Mouse (Mus musculus): ENCODE data around the gene Agxt2.
A peak's percentile ranks its signal among the peaks of the same experiment; 100 is the strongest.

Gene Agxt2

GRCm38 (mm10) chr15:10358039-10358948 is at the start of gene Agxt2:
TSS of gene Agxt2 (plus strand) at chr15:10358532.
- DNase-seq (ENCODE audit: extremely low spot score, low spot score), result no peak

- DNase-seq (ENCODE audit: extremely low spot score, low spot score), result no peak
Measured at GRCm38 (mm10) chr15:10311826-10312225, 46.5 kb upstream of the Agxt2 start.

DNA sequence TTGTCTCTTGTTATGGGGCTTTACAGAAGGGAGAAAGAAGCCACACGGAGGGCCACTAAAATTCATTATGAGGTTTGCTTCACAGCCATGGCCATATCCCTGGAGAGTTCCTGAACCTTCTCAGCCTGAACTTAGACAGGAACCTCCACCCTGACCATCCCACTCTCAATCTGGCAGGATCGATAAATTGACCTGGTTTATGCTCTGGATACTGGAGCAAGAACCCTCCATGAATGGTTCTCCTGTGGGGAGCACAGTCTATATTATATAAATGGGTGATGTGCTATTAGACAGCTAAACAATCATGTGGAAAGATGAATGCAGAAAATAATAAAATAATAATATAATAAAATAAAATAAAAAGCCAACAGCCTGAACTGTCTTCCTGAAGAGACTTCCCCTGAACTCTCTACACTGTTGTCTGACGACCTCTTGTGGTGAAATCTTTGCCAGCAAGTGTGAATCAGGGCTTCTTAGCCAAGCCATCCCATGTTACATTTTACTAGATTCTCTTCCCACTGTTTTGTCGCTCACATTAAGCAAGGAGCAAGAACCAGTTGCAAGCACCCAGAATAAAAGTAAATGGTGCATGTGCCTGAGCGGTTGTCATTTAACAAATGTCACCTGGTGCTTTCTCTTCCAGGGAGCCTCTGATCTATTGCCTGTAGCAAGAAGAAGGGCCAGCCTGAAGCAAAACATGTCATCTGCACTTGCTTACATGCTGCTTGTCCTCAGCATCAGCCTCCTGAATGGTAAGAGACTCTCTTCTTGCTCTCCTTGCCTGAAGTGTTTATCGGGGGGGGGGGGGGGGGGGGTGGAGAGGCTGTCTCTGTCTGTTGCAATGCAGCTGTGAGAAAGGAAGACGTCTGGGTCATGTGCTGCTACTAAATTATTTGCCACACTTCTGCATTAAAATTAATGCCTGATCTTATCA is 44.5 kb upstream of the Agxt2 start:
- DNase-seq (ENCODE audit: extremely low spot score, low spot score), result peak; percentile 16

DNA sequence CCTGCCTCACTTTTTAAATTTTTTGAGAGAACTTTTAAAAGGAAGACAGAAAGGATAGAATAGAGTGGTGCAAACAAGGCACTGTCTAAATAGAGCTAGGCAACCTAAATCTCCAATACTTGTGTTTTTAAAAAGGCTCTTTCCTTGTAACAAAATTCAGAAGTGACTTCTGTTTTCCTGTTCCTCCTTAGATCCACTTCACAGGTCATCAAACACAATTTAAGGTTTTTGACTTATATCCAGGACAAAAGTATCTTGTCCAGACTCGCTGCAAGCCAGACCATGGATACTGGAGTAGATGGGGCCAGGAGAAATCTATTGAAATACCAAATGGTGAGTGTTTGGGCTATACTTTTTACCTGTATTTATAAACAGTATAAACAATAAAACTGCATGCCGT is 33.3 kb upstream of the Agxt2 start, which contains the start of gene Gm21973:
TSS of gene Gm21973 (plus strand) at position 301 of the 400 bp plus-strand sequence.
- DNase-seq (ENCODE audit: extremely low spot score, low spot score), result no peak

DNA sequence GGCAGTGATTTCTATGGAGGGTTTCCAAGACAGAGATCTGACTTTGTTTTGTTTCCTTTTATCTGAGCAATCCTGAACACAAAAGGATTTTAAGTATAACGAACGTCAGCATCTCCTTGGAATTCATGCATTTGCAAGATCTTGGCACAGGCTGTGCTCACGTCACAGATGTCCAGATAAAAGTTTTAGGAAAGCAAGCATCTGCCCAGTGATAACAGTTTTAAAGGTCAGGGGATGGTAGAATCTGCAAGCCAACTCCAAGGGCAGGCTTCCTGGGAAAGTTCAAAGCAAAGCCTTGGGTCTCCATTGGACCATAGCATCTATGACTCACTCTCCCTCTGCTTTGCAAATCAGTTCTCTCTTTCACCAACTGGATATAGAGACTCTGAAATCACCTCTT is 27.7 kb upstream of the Agxt2 start:
- no peak for DNase-seq (ENCODE audit: extremely low spot score, low spot score)

- no peak for DNase-seq (ENCODE audit: extremely low spot score, low spot score)
Measured at GRCm38 (mm10) chr15:10332566-10332965, 25.8 kb upstream of the Agxt2 start.

DNA sequence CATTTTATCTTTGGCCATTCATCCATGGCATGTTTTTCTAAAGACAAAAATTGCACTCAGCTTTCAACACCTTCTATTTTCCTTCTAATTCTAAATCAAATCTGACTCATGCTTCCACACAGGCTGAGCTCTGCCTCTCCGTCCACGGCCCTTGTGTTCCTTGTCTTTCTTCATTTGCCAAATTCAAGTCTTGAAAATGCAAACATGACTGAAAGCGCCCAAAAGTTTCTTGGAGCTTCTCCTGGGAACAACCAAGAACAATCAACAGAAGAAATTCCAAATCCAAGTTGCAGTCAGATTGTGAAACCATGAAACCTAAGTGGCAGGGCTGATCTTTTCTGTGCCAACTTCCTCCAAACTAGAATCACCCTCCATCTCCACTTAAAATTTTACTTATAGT is 19.7 kb upstream of the Agxt2 start:
- DNase-seq (ENCODE audit: extremely low spot score, low spot score), result no peak

DNA sequence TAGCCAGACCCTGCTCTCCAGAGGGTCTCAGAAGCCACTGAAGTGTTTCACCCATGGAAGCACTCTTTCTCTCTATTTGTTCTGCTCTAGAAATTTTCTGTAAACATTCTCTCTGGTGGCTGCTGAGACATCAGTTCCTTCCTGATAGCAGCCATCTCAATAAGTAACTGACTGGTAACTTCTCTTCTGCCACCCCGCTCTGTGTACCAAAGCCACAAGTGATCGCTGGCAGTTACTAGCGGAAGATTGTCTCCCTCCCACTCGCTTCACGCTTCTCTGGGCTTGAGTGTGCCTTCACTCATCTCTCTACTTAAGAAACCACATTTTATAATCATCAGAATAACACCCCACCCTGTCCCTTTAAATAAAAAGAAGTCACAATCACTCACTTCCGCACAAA is 11.3 kb upstream of the Agxt2 start:
- no peak for DNase-seq (ENCODE audit: extremely low spot score, low spot score)

GRCm38 (mm10) chr15:10366331-10366730 is 8.0 kb downstream of the Agxt2 start:
- DNase-seq (ENCODE audit: extremely low spot score, low spot score), result no peak

DNA sequence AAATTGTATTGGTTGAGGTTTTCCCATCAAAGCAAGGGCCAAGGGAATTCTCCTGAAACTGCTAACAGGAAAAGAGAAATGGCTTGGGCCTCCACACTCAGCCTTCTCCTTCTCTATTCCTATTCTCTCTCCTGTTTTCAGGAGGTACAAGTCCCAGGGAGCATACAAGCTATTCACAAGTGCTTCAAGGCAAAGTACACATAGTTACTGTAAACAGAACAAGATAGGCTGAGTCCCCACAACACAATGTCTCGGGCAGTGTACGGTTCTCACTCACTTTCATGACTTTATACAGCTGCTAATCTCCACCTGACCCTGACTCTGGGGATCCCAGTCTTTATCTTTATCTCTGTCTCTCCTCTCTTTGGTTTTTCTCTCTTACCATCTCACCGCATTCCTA is 17.1 kb downstream of the Agxt2 start:
- DNase-seq (ENCODE audit: extremely low spot score, low spot score), result no peak

- no peak for DNase-seq (ENCODE audit: extremely low spot score, low spot score)
Measured at GRCm38 (mm10) chr15:10378338-10378959, 20.1 kb downstream of the Agxt2 start.

DNA sequence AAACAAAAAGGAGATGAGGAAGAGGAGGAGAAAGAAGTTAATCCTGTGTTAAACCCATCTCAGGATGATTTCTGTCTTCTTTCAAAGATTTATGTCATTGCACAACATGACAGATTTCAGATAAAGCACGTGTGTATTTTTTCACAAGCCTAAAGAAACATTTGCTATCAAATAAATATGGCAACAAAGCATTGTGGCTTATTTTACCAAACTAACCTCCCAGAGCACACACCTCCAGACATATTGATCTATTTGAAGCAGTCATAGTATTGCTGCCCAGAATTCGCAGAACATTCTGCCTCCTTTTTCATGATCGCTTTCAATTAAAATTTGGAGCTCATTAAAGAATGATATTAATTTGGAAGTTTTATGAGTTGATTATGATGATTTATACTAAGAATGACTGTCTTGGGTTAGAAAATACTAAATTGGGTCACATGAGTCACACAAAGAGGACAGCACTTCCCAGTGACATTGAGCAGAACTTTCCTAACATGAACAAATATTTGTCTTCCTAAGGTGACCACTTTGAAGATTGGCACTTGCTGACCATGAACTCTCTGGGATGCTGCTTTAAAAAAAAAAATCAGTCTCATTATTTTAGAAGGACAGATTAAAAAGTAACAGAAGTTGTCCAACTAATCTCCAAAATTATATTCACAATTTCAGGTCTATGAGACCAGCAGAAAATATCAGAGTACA is 21.6 kb downstream of the Agxt2 start:
- no peak for DNase-seq (ENCODE audit: extremely low spot score, low spot score)

GRCm38 (mm10) chr15:10387263-10387662 is 28.9 kb downstream of the Agxt2 start:
- no peak for DNase-seq (ENCODE audit: extremely low spot score, low spot score)

- no peak for DNase-seq (ENCODE audit: extremely low spot score, low spot score)
Measured at GRCm38 (mm10) chr15:10399795-10400194, 41.5 kb downstream of the Agxt2 start.

DNA sequence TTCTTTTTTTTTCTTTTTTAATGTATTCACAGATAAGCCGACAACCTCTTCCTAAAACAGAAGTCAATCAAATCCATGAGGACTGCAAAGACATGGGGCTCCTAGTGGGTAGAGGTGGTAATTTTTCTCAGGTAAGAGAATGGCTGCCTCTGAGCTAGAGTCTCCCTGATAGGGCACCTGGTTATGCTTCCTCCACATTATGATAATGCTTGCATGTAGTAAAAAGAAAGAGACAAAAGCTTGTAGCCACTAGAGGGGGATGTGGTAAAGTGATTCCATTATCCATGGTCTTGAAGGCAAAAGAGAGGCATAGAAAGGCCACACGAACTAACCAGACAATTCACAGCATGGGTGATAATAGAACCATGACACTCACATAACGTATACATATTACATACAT is 42.1 kb downstream of the Agxt2 start:
- DNase-seq (ENCODE audit: extremely low spot score, low spot score), result no peak

DNA sequence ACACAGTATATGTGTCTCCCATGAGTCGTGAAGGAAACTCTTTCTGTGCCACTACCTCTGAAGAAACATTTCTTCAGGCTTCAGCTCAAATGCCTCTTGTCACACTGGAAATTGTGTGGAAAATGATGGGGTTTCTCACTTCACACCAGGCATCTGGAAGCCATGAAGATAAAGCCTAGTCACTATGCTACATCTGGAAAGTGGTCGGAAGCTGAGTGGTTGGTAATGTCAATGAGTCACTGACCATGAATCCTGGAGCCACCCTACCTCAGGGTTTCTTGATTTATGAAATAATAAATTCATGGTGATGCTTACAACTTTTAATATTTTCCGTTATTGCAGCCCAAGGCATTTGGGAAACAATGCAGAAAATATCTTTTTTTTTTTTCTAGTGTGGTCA is 51.5 kb downstream of the Agxt2 start:
- DNase-seq (ENCODE audit: extremely low spot score, low spot score), result no peak

DNA sequence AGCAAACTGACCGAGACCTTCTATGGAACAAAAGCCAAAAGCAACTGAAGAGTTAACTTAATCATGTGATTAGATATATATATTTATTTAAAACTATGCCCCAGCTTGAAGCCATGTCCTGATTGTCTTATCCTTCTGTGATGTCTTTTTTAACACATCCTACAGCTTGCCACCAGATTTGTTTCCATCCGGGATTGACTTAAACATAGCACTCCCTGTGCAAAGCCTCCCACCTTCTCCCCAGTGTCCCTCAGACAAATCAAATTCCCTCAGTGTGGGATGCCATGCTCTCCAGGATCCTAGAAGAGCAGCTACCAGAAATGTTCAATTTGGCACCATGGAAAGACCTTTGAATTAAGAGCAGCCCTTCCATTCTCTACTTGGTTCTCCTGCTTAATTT is 52.5 kb downstream of the Agxt2 start:
- no peak for DNase-seq (ENCODE audit: extremely low spot score, low spot score)

DNA sequence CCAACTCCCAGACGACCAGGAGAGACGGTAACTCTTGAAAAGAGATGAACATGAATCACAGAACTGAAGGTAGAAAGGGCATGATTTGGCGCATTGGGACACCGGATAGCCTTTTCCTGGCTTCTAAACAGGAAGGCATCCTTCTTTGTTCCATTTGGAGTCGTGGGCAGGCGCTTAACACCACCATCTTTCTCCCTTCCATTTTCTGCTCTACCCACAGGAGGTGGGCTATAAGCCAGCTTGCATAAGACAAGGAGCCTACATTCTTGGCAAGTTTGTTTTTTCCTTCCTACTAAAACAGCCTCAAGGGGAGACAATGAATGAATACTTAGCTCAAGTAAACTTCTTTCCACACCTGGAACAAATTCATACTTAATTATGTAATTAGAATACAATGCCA is 55.3 kb downstream of the Agxt2 start:
- no peak for DNase-seq (ENCODE audit: extremely low spot score, low spot score)

DNA sequence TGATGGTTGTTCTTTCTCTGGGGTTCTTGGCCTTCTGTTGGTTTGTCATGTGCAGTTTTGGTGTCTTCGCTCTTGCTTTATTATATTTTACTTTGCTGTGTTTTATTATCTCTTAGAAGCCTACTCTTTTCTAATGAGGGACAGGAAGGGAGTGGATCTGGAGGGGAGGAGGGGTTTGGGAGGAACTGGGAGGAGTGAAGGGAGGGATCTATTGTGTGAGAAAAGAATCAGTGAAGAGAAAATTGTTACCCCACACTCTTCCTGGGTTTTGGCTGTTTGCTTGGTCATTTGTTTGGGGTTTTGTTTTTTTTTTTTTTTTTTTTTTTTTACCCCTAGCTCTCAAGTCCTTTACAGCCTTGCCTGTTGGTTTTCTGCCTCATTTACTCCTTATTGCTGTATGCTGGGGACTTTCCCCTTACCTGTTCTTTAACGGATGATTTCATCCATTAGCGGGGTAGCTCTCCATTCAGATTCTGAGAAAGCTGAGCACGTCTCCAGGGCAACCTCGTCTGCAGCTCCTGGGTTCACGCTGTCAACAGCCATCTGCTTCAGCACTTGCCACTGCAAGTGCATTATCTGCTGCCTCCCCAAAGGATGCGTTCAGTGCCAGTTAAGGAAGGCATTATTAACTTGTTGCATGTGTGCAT is 62.9 kb downstream of the Agxt2 start:
- peak; percentile 18 for DNase-seq (ENCODE audit: extremely low spot score, low spot score)

GRCm38 (mm10) chr15:10421785-10422144 is 63.4 kb downstream of the Agxt2 start:
- DNase-seq (ENCODE audit: extremely low spot score, low spot score), result no peak

- no peak for DNase-seq (ENCODE audit: extremely low spot score, low spot score)
Measured at GRCm38 (mm10) chr15:10426124-10426523, 67.8 kb downstream of the Agxt2 start.
